Mouse (Mus musculus): ENCODE measurements around the gene Fam78a. TPM values are rescaled to one million over a fixed set of nuclear protein-coding genes. Genes with fewer than 3 reads are reported as not detected.

Gene Fam78a
- polyA plus RNA-seq, 1 experiment from 2014 or later = 0.82 TPM

- H3K27me3 ChIP-seq (ENCODE audit: insufficient read depth, low read length) = peaks cover 14% of the 10 kb centered on the region
- H3K4me3 ChIP-seq (replicated peaks; ENCODE audit: low read depth, low read length) = no peak overlapping the region
- H3K4me2 ChIP-seq (ENCODE audit: low read length) = no peak overlapping the region
- no peaks in the 10 kb centered on the region for H3K9me3 ChIP-seq (replicated peaks; ENCODE audit: low read length)
- ATAC-seq (replicated peaks; ENCODE audit: low FRiP score, low read depth) (no peak), DNase-seq (ENCODE audit: low spot score) (no peak)
- no peaks in the 10 kb centered on the region for H3K4me1 ChIP-seq (replicated peaks; ENCODE audit: insufficient read depth, low read length)
- 74% methylated on average over 2 of the region's 2 CpGs for WGBS
- TF ChIP-seq CTCF (IDR thresholded peaks at IDR 0.05; ENCODE audit: low read depth) = no peak
- no peak overlapping the region for H3K27ac ChIP-seq
- no peak overlapping the region for H3K9ac ChIP-seq (ENCODE audit: low read depth, low read length)
- H3K36me3 ChIP-seq (ENCODE audit: insufficient read depth, low read length) = no peaks in the 10 kb centered on the region
Observed at GRCm38 (mm10) chr2:32090145-32090544, 5.5 kb upstream of the Fam78a start.

- H3K9ac ChIP-seq (ENCODE audit: low read depth, low read length) = no peak overlapping the region
- no peaks in the 10 kb centered on the region for H3K4me1 ChIP-seq (replicated peaks; ENCODE audit: insufficient read depth, low read length)
- H3K4me3 ChIP-seq (replicated peaks; ENCODE audit: low read depth, low read length) = no peak overlapping the region
- 73% methylated on average over 3 of the region's 3 CpGs for WGBS
- no peaks in the 10 kb centered on the region for H3K9me3 ChIP-seq (replicated peaks; ENCODE audit: low read length)
- no peak overlapping the region for H3K4me2 ChIP-seq (ENCODE audit: low read length)
- no peak for TF ChIP-seq CTCF (IDR thresholded peaks at IDR 0.05; ENCODE audit: low read depth)
- no peaks in the 10 kb centered on the region for H3K36me3 ChIP-seq (ENCODE audit: insufficient read depth, low read length)
- DNase-seq (ENCODE audit: low spot score) = no peak
- ATAC-seq (replicated peaks; ENCODE audit: low FRiP score, low read depth) = no peak
- peaks cover 14% of the 10 kb centered on the region for H3K27me3 ChIP-seq (ENCODE audit: insufficient read depth, low read length)
- no peak overlapping the region for H3K27ac ChIP-seq
Observed at GRCm38 (mm10) chr2:32089606-32090005, 4.9 kb upstream of the Fam78a start.

GRCm38 (mm10) chr2:32088372-32088981 is 3.8 kb upstream of the Fam78a start:
- H3K4me2 ChIP-seq (ENCODE audit: low read length) = peak overlapping the region; percentile 48
- no peaks in the 10 kb centered on the region for H3K36me3 ChIP-seq (ENCODE audit: insufficient read depth, low read length)
- H3K27me3 ChIP-seq (ENCODE audit: insufficient read depth, low read length) = peaks cover 16% of the 10 kb centered on the region
- H3K4me3 ChIP-seq (replicated peaks; ENCODE audit: low read depth, low read length) = 0 out of 2 replicates have a peak overlapping the region, but pooled peaks have one; percentile 8
- WGBS = 4% methylated on average over 35 of the region's 35 CpGs
- H3K9me3 ChIP-seq (replicated peaks; ENCODE audit: low read length) = no peaks in the 10 kb centered on the region
- H3K4me1 ChIP-seq (replicated peaks; ENCODE audit: insufficient read depth, low read length) = peaks cover 8% of the 10 kb centered on the region
- H3K27ac ChIP-seq = no peak overlapping the region
- TF ChIP-seq CTCF (IDR thresholded peaks at IDR 0.05; ENCODE audit: low read depth) = no peak
- no peak overlapping the region; the same call in 1 of the 2 replicates for H3K9ac ChIP-seq (ENCODE audit: low read depth, low read length)
- ATAC-seq (replicated peaks; ENCODE audit: low FRiP score, low read depth) (no peak), DNase-seq (ENCODE audit: low spot score) (peak; percentile 77)

GRCm38 (mm10) chr2:32087606-32088005 is 2.9 kb upstream of the Fam78a start:
- Histone ChIP-seq H3K27ac (no peak overlapping the region), H3K36me3 (ENCODE audit: insufficient read depth, low read length) (no peaks in the 10 kb centered on the region), H3K9ac (ENCODE audit: low read depth, low read length) (no peak overlapping the region), H3K4me3 (replicated peaks; ENCODE audit: low read depth, low read length) (no peak overlapping the region), H3K4me1 (replicated peaks; ENCODE audit: insufficient read depth, low read length) (peaks cover 13% of the 10 kb centered on the region), H3K9me3 (replicated peaks; ENCODE audit: low read length) (no peaks in the 10 kb centered on the region), H3K27me3 (ENCODE audit: insufficient read depth, low read length) (peaks cover 22% of the 10 kb centered on the region), H3K4me2 (ENCODE audit: low read length) (no peak overlapping the region)
- no peak for TF ChIP-seq CTCF (IDR thresholded peaks at IDR 0.05; ENCODE audit: low read depth)
- DNase-seq (ENCODE audit: low spot score) = no peak
- 52% methylated on average over 4 of the region's 4 CpGs for WGBS
- no peak for ATAC-seq (replicated peaks; ENCODE audit: low FRiP score, low read depth)

GRCm38 (mm10) chr2:32085231-32085630 is 574 bp upstream of the Fam78a start:
- H3K4me3 ChIP-seq (replicated peaks; ENCODE audit: low read depth, low read length) = no peak overlapping the region
- TF ChIP-seq CTCF (IDR thresholded peaks at IDR 0.05; ENCODE audit: low read depth) = no peak
- ATAC-seq (replicated peaks; ENCODE audit: low FRiP score, low read depth) (no peak), DNase-seq (ENCODE audit: low spot score) (no peak)
- H3K9me3 ChIP-seq (replicated peaks; ENCODE audit: low read length) = no peaks in the 10 kb centered on the region
- H3K4me2 ChIP-seq (ENCODE audit: low read length) = no peak overlapping the region
- WGBS = 61% methylated on average over 2 of the region's 2 CpGs
- H3K36me3 ChIP-seq (ENCODE audit: insufficient read depth, low read length) = no peaks in the 10 kb centered on the region
- no peak overlapping the region for H3K9ac ChIP-seq (ENCODE audit: low read depth, low read length)
- no peak overlapping the region for H3K27ac ChIP-seq
- peaks cover 13% of the 10 kb centered on the region for H3K4me1 ChIP-seq (replicated peaks; ENCODE audit: insufficient read depth, low read length)
- peaks cover 29% of the 10 kb centered on the region for H3K27me3 ChIP-seq (ENCODE audit: insufficient read depth, low read length)

GRCm38 (mm10) chr2:32084872-32085199 is 179 bp upstream of the Fam78a start:
- Histone ChIP-seq H3K36me3 (ENCODE audit: insufficient read depth, low read length) (no peaks in the 10 kb centered on the region), H3K27ac (no peak overlapping the region), H3K9me3 (replicated peaks; ENCODE audit: low read length) (no peaks in the 10 kb centered on the region), H3K4me3 (replicated peaks; ENCODE audit: low read depth, low read length) (peak overlapping the region; percentile 59), H3K27me3 (ENCODE audit: insufficient read depth, low read length) (peaks cover 29% of the 10 kb centered on the region), H3K4me2 (ENCODE audit: low read length) (peak overlapping the region; percentile 99), H3K4me1 (replicated peaks; ENCODE audit: insufficient read depth, low read length) (peaks cover 13% of the 10 kb centered on the region), H3K9ac (ENCODE audit: low read depth, low read length) (no peak overlapping the region)
- no peak for TF ChIP-seq CTCF (IDR thresholded peaks at IDR 0.05; ENCODE audit: low read depth)
- 25% methylated on average over 2 of the region's 2 CpGs for WGBS
- ATAC-seq (replicated peaks; ENCODE audit: low FRiP score, low read depth) (no peak), DNase-seq (ENCODE audit: low spot score) (no peak)

All from kidney, postnatal 0 days (tissue).